Comparison of ENCODE assay signal across 15 mouse cellular contexts in the genomic region with DNA sequence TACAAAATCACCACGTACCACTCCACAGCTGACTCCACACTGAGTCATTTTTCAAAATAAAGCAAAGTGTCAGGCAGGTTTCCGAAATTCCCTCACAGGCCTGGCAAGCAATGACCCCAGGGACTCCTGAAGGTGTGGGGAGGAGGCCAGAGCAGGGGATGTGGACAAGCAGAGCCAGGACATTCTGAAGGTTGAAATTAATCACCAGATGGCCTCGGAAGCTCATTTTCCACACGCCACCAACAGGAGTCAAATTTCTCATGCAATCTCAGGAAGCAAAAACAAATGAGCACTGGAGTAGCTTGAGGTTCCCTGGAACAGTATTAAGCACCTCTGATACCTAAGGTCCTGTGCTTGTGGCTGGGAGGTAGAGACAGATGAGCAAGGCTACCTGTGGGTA.
DNase-seq lines count a peak whose midpoint lies in the region; ATAC-seq and TF ChIP-seq lines count a peak whose summit lies in the region.
"Had no signal": no experiment of that assay in that cellular context is flagged by ENCODE, and none has a peak within 500 bp of the region (broad histone marks: within the 10 kb centered on the region; RNA-seq: fewer than 3 reads in every experiment).

No protein-coding gene starts in this region.

- DNase-seq in embryo, embryonic 10.5 days (ENCODE audit: low spot score) = peak; percentile 13
- no peak for DNase-seq in embryo, embryonic 10 days (ENCODE audit: low spot score)
- DNase-seq in midbrain, postnatal 0 days (ENCODE audit: low spot score) = peak; percentile 12
- peak; percentile 78 for DNase-seq in cerebellum, adult 9-11 months
- DNase-seq in limb, embryonic 10.5 days (ENCODE audit: low spot score) = no peak
- no peak for DNase-seq in lung, postnatal 14 days
- DNase-seq in kidney, adult 11 months = no peak
- DNase-seq: heart, postnatal 4 days; kidney, postnatal 10 days; thymus, postnatal 14 days had no signal

- H3K27ac ChIP-seq in midbrain, postnatal 0 days (ENCODE audit: low read depth, low read length) = no peak overlapping the region
- H3K27ac ChIP-seq in midbrain, embryonic 13.5 days = no peak overlapping the region
- H3K27ac ChIP-seq in limb, embryonic 10.5 days = 0 out of 2 replicates have a peak overlapping the region, but pooled peaks have one; percentile 36
- H3K27ac ChIP-seq: forebrain, embryonic 12.5 days; left cerebral cortex, adult 2 months had no signal

- H3K27me3 ChIP-seq in midbrain, postnatal 0 days (ENCODE audit: insufficient read depth, low read length) = no peaks in the 10 kb centered on the region
- H3K27me3 ChIP-seq in midbrain, embryonic 13.5 days = no peaks in the 10 kb centered on the region
- no peaks in the 10 kb centered on the region for H3K27me3 ChIP-seq in limb, embryonic 10.5 days (ENCODE audit: low read depth, poor library complexity, severe bottlenecking)
- H3K27me3 ChIP-seq: forebrain, embryonic 12.5 days had no signal

- 68% methylated on average over 4 of the region's 4 CpGs for WGBS in midbrain, postnatal 0 days
- whole genome bisulfite sequencing in midbrain, embryonic 13.5 days = 72% methylated on average over 4 of the region's 4 CpGs
- 38% methylated on average over 4 of the region's 4 CpGs for WGBS in limb, embryonic 10.5 days

- H3K4me2 ChIP-seq in midbrain, postnatal 0 days (ENCODE audit: low read depth, low read length, poor library complexity, severe bottlenecking) = no peak overlapping the region
- no peak overlapping the region for H3K4me2 ChIP-seq in midbrain, embryonic 13.5 days (replicated peaks)
- H3K4me2 ChIP-seq: forebrain, embryonic 12.5 days had no signal

- TF ChIP-seq CTCF in midbrain, postnatal 0 days (IDR thresholded peaks at IDR 0.05) = no peak

- no peak overlapping the region for H3K4me3 ChIP-seq in midbrain, postnatal 0 days (ENCODE audit: low read depth, low read length)
- H3K4me3 ChIP-seq in midbrain, embryonic 13.5 days (replicated peaks) = no peak overlapping the region
- H3K4me3 ChIP-seq in limb, embryonic 10.5 days = no peak overlapping the region
- H3K4me3 ChIP-seq: forebrain, embryonic 12.5 days; left cerebral cortex, adult 2 months had no signal

- H3K9ac ChIP-seq in midbrain, postnatal 0 days (replicated peaks; ENCODE audit: low read length, poor library complexity, severe bottlenecking) = no peak overlapping the region
- no peak overlapping the region for H3K9ac ChIP-seq in midbrain, embryonic 13.5 days (replicated peaks)
- H3K9ac ChIP-seq: forebrain, embryonic 12.5 days had no signal

- no peaks in the 10 kb centered on the region for H3K36me3 ChIP-seq in midbrain, postnatal 0 days (ENCODE audit: insufficient read depth, low read length)
- no peaks in the 10 kb centered on the region for H3K36me3 ChIP-seq in midbrain, embryonic 13.5 days
- H3K36me3 ChIP-seq in limb, embryonic 10.5 days = no peaks in the 10 kb centered on the region
- H3K36me3 ChIP-seq: forebrain, embryonic 12.5 days had no signal

- ATAC-seq in midbrain, postnatal 0 days (ENCODE audit: low FRiP score) = no peak
- no peak for ATAC-seq in midbrain, embryonic 13.5 days
- ATAC-seq: inflammation-experienced regulatory T-cells, adult 6 months; Patski had no signal

- H3K9me3 ChIP-seq in midbrain, postnatal 0 days (ENCODE audit: low read length) = no peaks in the 10 kb centered on the region
- no peaks in the 10 kb centered on the region for H3K9me3 ChIP-seq in midbrain, embryonic 13.5 days
- no peaks in the 10 kb centered on the region for H3K9me3 ChIP-seq in limb, embryonic 10.5 days (replicated peaks)
- H3K9me3 ChIP-seq: forebrain, embryonic 12.5 days had no signal

- H3K4me1 ChIP-seq in midbrain, postnatal 0 days (ENCODE audit: insufficient read depth, low read length) = no peaks in the 10 kb centered on the region
- H3K4me1 ChIP-seq in midbrain, embryonic 13.5 days (replicated peaks) = 0 out of 2 replicates have a peak, but pooled peaks cover 2% of the 10 kb centered on the region
- peaks cover 11% of the 10 kb centered on the region for H3K4me1 ChIP-seq in limb, embryonic 10.5 days
- H3K4me1 ChIP-seq: forebrain, embryonic 12.5 days had no signal

Comparison
In these comparisons a context has a peak if more than half of its experiments do, and no peak if none do; other contexts are left out.
1. DNase-seq: peak in embryo, embryonic 10.5 days (single experiment), midbrain, postnatal 0 days (single experiment) and cerebellum, adult 9-11 months (single experiment); none in embryo, embryonic 10 days (single experiment), limb, embryonic 10.5 days (single experiment), lung, postnatal 14 days (single experiment) and kidney, adult 11 months (single experiment).